Mouse (Mus musculus) fat pad, adult 2 months (tissue): ENCODE measurements around the gene Gmps.

Experiments
- DNase-seq: peaks from one replicate; pipeline ENCODE4 v3.0.0-alpha.2; 2011; ENCODE audit warnings: low read depth, low spot score; ENCODE audit errors: extremely low read depth

The Gmps gene

DNA sequence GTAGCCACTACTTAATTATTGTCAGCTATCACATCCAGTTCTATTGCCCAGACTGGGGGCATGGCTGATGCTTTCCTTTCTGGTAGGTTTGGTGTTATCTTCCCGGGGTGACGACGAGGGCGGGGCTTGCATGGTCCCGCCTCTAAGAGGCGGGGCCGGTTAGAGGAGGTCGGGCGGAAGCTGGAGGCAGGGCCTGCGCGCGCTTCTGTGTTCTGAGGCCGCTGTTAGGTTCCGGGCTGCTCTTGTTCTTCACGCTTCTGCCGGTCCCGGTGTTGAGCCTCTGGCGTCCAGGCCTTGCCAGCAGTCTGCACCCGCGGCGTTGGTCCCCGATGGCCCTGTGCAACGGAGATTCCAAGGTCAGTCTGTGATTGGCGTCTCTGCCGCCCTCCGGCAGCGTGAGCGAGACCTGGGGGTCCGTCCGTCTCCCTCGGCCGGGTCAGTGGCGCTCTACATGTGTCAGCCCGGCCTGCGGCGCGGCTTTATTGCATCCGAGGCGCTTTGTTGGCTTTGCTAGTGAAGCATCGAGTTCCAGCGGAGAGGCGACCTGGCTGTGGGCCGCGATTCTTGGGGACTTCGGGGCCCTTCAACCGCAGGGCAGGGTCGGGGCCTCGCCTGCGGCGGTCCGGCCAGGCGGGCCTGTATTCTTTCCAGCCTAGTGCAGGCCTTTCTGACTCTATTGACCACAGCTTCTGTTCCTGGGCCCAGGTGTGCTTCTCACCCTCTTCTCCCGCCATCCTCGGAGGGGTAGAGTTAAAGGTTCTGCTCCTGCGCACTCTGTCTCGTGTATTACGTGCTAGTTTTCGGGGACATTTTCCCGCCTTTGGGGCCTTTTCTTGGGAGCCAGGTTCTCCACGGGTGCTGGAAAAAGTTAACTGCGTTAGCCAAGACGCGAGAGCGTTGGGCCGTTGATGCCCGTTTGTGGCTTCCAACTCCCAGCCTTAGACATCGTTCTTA is at the start of gene Gmps:
Gmps (plus strand) TSS at position 152 of the 954 bp plus-strand sequence.
- DNase-seq: no peak

DNA sequence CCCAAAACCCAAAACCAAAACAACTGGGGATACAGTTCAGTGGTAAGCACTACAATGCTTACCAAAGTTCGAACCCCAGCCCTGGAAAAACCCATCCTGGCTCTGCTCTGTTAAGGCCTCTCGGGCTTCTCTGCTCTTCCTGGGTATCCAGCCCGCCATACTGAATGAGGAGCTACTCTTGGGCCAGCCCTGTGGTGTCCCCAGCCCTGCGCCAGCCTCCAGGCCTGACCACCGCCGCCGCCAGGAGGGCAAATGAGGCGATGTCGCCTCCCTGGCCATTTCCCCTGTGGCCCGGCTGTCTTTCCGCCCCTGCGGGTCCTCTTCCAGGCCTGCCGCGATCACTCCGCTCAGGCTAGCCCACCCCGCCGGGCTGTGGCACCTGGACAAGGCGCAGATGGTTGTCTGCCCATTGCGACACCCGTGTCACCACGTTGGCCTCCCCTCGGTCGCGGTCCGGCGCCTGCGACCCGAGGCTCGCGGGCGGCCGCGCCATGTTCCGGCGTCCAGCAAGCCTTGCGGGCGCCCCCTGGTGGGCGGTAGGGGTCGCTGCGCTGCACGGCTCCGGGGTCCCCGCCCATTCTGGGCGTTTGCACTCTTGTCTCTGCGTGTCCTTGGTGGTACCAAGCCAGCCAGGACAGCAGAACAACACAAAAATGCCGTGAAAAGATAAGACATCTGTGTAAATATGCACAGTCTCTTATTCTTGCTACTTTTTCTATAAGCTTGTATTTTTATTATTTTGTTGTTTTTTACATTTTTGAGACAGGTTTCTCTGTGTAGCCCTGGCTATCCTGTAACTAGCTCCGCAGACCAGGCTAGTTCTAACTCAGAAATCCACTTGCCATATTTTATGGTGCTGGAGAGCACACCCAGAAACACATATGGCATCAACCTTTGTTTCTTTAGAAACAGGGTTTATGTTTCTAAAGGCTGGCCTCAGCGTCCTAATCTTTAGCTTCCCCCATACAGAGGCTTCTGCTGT is 46.7 kb upstream of the Gmps start, which contains the start of gene E130311K13Rik:
E130311K13Rik (minus strand) TSS at position 595 of the 982 bp plus-strand sequence.
- DNase-seq: no peak

DNA sequence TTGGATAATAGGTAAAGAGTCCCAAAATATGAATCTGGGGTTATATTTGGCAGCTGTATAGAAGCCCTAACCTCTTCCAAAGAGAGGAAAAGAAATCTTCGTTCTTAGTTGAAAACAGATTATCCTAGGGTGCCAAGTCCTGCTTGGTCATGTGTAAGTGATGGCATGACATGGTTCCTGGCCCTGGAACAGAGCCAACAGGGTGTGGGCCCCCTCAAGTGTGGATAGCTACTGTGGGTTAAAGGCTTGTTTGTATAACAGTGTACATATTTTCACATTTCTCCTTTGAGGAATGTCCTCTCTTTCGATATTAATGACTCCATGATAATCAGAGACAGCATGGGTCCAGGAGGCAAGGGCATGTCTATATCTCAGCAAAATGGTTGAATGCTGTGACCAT is 37.0 kb upstream of the Gmps start:
- DNase-seq: no peak

DNA sequence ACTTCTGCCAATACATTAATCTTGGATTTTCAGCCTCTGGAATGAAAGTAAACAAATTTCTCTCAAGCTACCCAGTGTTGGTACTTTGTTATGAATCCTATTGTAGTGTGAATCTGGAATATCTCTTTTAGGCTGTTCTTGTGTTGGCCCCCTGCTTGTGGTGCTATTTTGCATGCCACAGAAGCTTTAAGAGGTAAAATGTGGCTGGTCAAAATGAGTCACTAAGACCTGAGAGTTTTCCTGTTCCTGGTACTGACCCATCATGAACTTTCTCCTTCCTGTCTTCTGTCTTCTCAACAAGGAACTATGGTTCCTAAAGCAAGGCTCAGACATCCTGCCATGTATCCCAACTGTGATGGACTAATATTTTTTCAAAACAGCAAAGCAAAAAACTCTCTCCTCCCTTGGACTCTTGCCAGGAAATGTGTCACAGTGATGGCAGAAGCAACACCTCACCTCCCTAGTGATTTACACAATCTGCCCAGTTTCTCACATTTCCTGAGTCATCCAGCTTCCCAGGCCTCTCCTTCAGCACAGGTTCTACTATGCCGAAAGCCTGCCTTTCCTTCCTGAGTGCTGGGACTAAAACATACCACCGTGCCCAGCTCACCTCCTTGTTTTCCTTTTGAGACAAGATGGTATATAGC is 34.6 kb upstream of the Gmps start:
- no peak for DNase-seq

DNA sequence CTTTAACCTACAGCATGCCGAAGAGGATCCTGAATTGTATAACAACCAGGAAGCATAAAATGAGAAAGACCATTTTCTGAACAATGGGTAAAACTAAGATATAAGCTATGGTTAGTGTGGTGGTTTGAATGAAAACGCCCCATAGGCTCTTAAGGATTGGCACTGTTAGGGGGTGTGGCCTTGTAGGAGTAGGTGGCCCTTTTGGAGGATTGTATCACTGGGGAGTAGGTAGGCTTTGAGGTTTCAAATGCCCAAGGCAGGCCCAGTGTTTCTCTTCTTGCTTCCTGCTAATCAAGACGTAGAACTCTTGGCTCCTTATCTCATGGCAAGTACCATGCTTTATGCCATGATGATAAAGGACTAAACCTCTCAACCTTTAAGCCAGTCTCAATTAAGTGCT is 26.1 kb upstream of the Gmps start:
- no peak for DNase-seq

DNA sequence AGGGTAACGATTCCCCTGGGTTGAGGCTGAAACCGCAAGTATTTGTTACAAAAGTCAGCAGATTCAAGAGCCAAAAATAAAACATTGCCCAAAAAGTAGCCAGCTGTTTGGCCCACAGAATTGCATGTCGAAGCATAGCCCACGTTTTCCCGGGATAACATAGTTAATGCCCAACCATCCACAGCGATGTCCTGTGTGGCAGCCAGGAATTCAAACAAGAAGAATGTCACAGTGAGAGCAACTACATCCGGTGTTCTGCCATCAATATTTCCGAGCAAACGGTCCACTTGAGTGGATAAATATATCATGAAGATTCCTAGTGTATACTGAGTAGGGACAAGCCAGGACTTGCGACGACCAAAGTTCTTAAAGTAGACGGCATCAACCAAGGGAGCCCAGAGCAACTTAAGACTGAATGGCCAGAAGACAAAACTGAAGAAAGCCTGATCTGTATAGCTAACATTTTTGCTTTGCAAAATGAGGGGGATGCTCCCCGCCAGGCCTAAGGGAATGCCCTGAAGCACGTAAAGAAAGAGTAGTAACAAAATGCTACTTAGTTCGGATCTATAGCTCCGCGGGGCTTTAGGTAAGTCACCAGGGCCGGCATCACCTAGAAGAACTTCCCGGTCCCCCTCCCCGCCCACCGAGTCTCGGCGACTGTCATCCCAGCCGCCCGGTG is 12.3 kb upstream of the Gmps start:
- no peak for DNase-seq

DNA sequence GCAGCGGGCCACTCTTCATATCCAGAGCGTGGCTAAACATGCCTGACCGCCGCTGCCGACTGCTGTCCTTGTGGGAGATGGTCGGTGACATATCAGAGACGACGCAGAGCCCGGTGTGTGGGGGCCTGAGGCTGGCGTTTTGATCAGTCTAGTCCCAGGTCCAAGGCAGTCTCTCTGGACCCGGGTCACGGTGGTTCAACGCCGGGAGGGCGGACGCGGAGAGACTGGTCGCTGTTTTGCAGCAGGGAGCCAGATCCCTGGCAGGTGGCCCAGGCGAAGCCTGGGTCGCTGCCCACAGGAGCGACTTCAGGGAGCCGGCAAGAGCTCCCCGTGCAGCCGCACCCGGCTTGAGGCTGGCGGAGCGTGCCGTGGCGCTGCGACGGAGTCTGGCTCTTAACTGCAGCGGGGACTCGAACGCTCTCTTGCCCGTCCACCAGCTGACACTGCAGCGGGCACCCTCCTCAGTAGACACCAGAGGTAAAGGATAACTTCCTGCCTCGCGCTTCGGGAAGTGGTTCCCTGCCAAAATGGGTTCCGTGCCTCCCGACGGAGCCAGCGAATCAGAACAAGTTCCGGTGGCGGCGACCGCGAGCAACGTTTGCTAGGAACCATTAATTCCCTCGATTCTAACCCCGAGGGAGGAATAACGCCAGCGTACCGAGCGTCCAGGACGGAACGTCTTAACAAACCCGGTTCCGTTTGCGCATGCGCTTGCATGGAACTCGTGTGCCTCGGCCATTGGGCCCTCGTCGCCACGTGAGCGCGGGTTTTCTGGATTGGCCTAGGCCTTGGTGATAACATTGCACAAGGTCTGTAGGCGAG is 11.6 kb upstream of the Gmps start, which contains the start of gene Slc33a1:
Slc33a1 (minus strand) TSS at position 669 of the 822 bp plus-strand sequence.
- DNase-seq: peak; percentile 98

DNA sequence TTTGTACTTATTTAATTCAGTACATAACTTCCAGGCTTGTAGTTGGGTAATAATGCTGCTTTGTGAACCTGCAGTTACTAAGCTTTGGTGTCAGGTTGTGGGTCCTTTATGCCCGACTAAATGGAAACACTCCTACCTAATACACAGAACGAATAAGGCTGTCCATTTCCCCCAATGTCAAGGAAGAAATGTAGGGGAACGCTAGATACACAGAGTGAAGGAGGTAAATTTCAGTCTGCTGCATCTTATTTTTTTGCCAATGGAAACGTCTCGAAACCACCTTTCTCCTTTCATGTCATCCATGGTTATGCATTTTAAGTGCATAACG is 11.0 kb upstream of the Gmps start:
- no peak for DNase-seq

DNA sequence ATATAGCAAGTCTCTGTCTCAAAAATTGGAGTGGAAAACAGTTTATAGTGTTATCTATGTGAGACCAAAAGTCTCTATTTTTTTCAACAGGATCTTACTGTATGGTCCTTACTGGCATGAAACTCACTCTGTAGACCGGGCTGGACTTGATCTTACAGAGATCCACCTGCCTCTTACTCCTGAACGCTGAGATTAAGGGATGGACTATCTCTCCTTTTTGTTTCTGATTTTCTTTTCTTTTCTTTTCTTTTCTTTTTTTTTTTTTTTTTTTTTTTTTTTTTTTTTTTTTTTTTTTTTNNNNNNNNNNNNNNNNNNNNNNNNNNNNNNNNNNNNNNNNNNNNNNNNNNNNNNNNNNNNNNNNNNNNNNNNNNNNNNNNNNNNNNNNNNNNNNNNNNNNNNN is 10.0 kb upstream of the Gmps start:
- DNase-seq: no peak

DNA sequence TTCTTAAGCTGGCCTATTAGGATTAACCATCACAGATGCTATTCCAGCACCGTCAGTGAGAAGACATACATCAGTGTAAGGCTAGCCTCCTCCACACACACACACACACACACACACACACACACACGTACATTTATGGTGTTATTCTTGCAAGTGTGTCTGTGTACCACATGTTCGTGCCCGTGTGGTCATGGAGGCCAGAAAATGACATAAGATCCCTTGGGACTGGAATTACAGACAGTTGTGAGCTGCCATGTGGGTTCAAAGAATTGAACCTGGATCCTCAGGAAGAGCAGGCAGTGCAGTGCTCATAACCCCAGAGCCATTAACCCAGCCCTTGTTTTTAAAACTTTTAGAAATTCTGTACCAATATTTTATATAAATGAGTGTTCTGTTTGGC is 2.0 kb downstream of the Gmps start:
- DNase-seq: no peak

DNA sequence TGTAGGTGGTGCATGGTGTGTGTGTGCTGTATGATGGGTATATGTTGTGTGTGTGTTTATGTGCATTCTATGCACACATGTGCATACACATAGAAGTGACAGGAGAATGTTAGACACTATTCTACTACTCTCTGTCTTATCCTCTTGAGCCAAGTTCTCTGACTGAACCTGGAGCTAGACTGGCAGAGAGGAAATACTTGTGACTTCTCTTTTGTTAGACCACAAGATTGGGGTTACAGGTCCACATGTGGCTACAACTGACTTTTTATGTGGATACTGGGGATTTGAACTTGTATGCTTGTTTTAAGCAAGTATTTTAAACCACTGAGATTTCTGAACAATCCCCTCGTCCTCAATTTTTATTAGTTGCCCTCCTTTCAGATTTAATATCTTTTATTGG is 10.8 kb downstream of the Gmps start:
- no peak for DNase-seq

DNA sequence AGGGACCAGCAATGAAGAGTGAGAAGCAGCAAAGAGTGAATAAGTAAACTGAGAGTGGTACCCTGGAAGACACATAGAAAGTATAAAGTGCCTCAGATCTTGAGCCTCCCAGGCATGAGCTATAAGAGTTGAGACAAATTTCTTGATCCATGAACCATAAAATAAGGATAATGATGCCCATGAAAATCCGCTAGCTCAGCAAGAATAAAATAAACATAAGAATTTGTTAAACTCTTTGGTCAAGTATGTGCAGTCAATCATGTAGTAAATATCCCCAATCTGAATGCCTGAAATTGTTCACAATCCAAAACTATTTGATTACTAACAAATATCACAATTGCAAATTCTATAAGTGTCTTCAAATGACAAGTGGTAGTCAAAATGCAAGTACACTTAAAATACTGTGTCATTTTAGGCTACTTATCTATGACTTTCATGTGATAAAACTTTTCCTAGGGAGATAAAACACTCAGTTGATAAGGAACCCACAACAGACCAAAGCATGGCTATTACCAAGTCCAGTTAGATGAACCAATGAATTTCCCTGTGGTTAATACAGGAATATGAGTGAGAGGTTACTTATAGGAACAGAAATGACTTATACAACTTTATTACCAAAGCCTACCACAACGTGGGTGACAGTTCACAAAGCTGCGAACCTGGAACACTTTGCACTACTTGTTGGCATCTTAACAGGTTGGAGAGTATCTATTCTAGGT is 13.0 kb downstream of the Gmps start:
- DNase-seq: no peak

DNA sequence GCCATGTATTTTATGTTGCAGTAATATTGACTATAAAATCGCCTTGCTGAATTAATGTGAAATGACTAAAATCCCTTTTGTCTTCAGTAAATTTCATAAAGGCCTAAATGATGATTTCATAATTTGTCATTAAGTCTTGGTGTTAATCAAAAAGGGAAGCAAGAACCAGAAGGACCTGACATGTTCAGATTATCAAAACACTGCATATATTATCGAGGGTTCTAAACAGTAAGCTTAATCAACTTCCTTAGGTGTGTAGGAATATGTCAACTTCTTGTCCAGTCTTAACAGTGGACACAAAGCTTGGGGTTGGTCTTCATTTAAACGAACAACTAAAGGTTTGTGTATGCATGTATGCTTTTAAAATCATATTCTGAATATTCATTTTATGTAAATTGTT is 45.5 kb downstream of the Gmps start:
- no peak for DNase-seq

DNA sequence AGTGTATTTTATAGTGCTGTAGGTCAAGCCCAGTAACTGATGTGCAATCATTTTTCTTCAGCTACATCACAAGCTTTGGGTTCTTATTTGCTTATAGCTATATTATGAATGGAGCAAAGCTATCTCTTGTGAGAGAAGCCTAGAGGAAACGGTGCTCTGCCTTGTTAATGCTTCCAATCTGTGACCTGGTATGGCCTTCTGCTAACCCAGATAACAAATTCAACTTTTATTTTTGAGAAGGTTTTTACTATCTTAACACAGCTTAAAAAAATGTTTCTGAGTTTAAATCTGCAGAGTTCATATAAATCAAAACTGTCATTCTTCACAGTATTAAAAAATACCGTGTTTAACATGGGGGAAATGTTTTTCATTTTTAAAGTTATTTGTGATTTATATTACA is 46.0 kb downstream of the Gmps start:
- DNase-seq: no peak

DNA sequence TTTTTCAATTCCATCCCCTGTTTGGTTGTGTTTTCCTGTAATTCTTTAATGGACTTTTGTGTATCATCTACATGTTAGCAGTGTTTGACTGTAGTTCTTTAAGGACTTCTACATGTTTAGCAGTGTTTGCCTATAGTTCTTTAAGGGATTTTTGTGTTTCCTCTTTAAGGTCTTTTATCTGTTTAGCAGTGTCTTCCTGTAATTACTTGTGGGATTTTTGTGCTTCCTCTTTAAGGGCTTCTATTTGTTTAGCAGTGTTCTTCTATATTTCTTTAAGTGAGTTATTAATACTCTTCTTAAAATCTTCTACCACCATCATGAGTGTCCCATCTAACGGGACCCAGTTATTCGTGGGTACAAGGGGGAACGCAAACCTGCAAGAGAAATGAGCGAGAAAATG is 53.9 kb downstream of the Gmps start:
- no peak for DNase-seq

DNA sequence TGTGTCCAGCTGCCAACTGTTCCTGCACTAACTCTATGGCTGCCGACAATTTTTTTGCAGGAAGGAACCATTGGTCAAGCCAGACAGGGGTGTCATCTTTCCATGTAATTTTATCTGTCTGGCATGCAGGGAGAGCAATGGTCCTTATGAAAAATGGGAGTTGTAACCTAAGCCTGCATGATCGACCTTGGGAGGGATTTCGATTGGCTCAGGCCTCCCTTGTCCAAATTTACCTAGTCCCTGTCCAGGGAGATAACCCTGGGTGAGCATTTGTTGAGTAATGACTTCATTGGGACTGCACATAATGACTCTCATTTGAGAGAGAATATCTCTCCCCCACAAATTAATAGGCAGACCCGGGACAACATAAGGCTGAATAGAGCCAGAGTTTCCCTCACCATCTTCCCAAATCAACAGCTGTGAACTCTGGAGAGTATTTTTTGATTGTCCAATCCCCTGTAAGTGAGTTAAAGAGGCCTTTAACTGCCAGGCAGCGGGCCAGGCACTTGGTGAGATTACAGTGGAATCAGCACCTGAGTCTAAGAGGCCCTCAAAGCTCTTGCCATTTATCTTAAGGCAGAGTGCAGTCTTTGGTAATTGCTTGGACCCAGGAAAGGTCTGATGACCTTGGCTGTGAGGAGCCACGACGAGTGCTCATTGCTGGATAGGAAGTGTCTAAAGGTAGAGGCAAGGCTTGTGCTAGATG is 62.4 kb downstream of the Gmps start:
- DNase-seq: no peak

DNA sequence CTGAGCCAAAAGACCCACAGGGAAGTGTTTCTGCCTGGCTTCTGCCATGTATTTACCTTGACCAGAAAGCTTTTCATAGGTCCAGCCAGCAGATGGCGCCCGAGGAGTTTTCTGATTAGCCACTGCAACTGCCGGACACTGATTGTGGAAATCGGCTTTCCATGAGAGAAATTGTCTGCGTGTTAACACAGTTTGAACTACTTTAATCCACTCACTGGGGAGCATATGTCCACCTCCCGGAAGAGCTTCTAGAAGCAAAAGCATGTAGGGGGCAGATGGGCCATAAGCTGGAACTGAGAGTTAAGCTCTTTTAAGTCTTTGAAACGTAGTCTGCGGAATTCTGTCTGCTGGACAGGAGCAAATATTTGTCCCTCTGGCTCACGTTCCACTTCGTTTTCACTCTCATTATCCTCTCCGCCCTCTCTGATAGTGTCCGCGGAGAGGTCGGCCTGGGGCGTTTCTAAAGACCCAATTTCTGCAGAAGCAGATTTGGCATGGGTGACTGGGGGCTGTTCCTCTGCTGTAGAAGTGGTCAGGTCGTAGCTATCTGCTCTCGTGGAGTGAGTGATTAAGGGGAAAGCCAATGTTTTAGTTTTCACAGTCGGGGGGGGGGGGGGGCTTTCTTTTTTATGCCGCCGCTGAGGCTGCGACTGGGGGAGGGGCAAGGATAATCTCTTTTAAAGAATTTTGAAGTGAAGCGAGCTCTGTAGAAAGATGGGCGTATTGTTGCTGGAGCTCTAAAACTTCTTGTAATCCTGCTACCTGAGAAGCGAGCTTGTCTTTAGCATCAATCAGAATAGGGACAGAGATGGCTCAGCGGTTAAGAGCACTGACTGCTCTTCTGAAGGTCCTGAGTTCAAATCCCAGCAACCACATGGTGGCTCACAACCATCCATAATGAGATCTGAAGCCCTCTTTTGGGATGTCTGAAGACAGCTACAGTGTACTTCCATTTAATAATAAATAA is 64.2 kb downstream of the Gmps start:
- DNase-seq: peak; percentile 7
